Comparison of ENCODE assay signal across 22 mouse cellular contexts in the genomic region with DNA sequence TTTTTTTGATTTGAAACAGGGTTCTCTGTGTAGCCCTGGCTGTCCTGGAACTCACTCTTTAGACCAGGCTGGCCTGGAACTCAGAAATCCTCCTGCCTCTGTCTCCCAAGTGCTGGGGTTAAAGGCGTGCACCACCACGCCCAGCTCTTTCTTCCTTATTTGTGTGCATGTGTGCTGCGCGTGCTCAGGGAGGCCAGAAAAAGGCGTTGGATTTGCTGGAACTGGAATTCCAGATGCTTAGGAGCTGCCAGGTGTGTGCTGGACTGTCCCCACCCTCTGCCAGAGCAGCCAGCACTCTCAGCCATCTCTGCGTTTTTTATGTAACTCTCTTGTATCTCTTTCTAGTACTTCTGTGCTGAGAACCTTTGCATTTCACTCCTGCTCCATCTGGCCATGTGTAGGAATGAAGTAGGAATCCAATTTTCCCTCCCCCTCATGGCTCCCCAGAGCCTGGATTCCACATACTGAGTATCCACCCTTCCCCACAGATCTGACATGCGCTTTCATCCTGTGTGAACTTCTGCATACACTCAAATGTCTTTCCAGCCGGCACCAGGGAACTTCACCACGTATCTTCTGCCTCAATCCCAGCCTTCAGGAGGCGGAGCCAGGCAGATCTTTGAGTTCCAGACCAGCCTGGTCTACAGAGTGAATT. TPM values are rescaled to one million over a fixed set of nuclear protein-coding genes. Genes with fewer than 3 reads are reported as not detected.
DNase-seq lines count a peak whose midpoint lies in the region; ATAC-seq and TF ChIP-seq lines count a peak whose summit lies in the region.
"Had no signal": no experiment of that assay in that cellular context is flagged by ENCODE, and none has a peak within 500 bp of the region (broad histone marks: within the 10 kb centered on the region; RNA-seq: fewer than 3 reads in every experiment).

No protein-coding gene starts in this region.

- in situ Hi-C loops in ES-E14 (cut with MboI; ENCODE audit: low sequenced_read_pairs in 2 of 2, unreplicated experiment in 2 of 2) = no loop called here

- intact Hi-C loops in left cerebral cortex, postnatal 10 days (cut with DNase I) = no loop called here

- H3K36me3 ChIP-seq in ES-E14 (ENCODE audit: control insufficient read depth, insufficient read depth, low read length, poor library complexity, severe bottlenecking) = no peaks in the 10 kb centered on the region
- no peaks in the 10 kb centered on the region for H3K36me3 ChIP-seq in limb, embryonic 15.5 days
- no peaks in the 10 kb centered on the region for H3K36me3 ChIP-seq in stomach, postnatal 0 days (ENCODE audit: control insufficient read depth, insufficient read depth, low read length)
- H3K36me3 ChIP-seq in kidney, embryonic 16.5 days (ENCODE audit: insufficient read depth, low read length) = no peaks in the 10 kb centered on the region
- H3K36me3 ChIP-seq: forebrain, embryonic 15.5 days; hindbrain, embryonic 13.5 days; liver, embryonic 13.5 days; lung, embryonic 15.5 days had no signal

- peak; percentile 51 to 69 for DNase-seq in left cerebral cortex, adult 18-20 months (ENCODE audit: low spot score in 2 of 2)
- no peak for DNase-seq in left cerebral cortex, postnatal 10 days (ENCODE audit: extremely low spot score in 1 of 2, low spot score in 2 of 2)
- no peak for DNase-seq in ES-E14 (ENCODE audit: low read depth, low spot score)
- peak; percentile 33 to 49 for DNase-seq in frontal cortex, postnatal 14 days (ENCODE audit: low spot score in 2 of 2)
- no peak for DNase-seq in heart, adult 11 months
- DNase-seq in stomach, postnatal 0 days (ENCODE audit: low spot score) = no peak
- DNase-seq: adrenal gland, postnatal 14 days; cerebellum, adult 2 months; heart, postnatal 14 days; liver, embryonic 13.5 days; midbrain, embryonic 14.5 days; retina, postnatal 1 day had no signal

- ATAC-seq in limb, embryonic 15.5 days (ENCODE audit: insufficient number of reproducible peaks, low FRiP score, low TSS enrichment, low read depth) = no peak
- ATAC-seq in stomach, postnatal 0 days (ENCODE audit: low FRiP score, low TSS enrichment) = no peak
- no peak for ATAC-seq in kidney, embryonic 16.5 days (ENCODE audit: low FRiP score, low TSS enrichment)
- ATAC-seq: forebrain, embryonic 15.5 days had no signal

- H3K9ac ChIP-seq in ES-E14 (ENCODE audit: insufficient read depth, low read depth, low read length, poor library complexity, severe bottlenecking) = no peak overlapping the region
- no peak overlapping the region for H3K9ac ChIP-seq in limb, embryonic 15.5 days
- no peak overlapping the region for H3K9ac ChIP-seq in stomach, postnatal 0 days (ENCODE audit: low read length)
- H3K9ac ChIP-seq in kidney, embryonic 16.5 days (replicated peaks; ENCODE audit: low read length) = no peak overlapping the region
- H3K9ac ChIP-seq: forebrain, embryonic 15.5 days; hindbrain, embryonic 13.5 days; liver, embryonic 13.5 days; lung, embryonic 15.5 days had no signal

- no peak overlapping the region for H3K27ac ChIP-seq in ES-E14 (ENCODE audit: insufficient read depth, low read depth, low read length, poor library complexity, severe bottlenecking)
- H3K27ac ChIP-seq in limb, embryonic 15.5 days = peak overlapping the region; percentile 22; the same call in 1 of the 2 replicates
- no peak overlapping the region for H3K27ac ChIP-seq in stomach, postnatal 0 days (replicated peaks)
- no peak overlapping the region for H3K27ac ChIP-seq in kidney, embryonic 16.5 days (ENCODE audit: low read length)
- H3K27ac ChIP-seq: forebrain, embryonic 15.5 days; hindbrain, embryonic 13.5 days; kidney, postnatal 0 days; liver, embryonic 13.5 days; lung, embryonic 15.5 days; macrophage had no signal

- TF ChIP-seq EP300 in stomach, postnatal 0 days (optimal IDR thresholded peaks at IDR 0.05) = no peak

- WGBS in limb, embryonic 15.5 days = 57% methylated on average over 10 of the region's 10 CpGs
- WGBS in stomach, postnatal 0 days = 62% methylated on average over 10 of the region's 10 CpGs
- WGBS in kidney, embryonic 16.5 days = 71% methylated on average over 10 of the region's 10 CpGs

- peaks cover 14 to 41% of the 10 kb centered on the region in 2 experiments for H3K4me1 ChIP-seq in ES-E14 (ENCODE audit: control insufficient read depth in 2 of 2, insufficient read depth in 2 of 2, low read length in 2 of 2, poor library complexity in 1 of 2)
- H3K4me1 ChIP-seq in limb, embryonic 15.5 days = peaks cover 9% of the 10 kb centered on the region
- no peaks in the 10 kb centered on the region for H3K4me1 ChIP-seq in stomach, postnatal 0 days (replicated peaks; ENCODE audit: control insufficient read depth, insufficient read depth)
- peaks cover 20% of the 10 kb centered on the region for H3K4me1 ChIP-seq in kidney, embryonic 16.5 days (ENCODE audit: insufficient read depth, low read length)
- H3K4me1 ChIP-seq: liver, embryonic 13.5 days; lung, embryonic 15.5 days had no signal

- TF ChIP-seq CTCF in stomach, postnatal 0 days (IDR thresholded peaks at IDR 0.05; ENCODE audit: low read depth) = no peak

- H3K4me3 ChIP-seq in ES-E14 (ENCODE audit: insufficient read depth in 1 of 2, low read depth in 1 of 2, low read length in 2 of 2, poor library complexity in 1 of 2, severe bottlenecking in 1 of 2) = no peak overlapping the region
- H3K4me3 ChIP-seq in limb, embryonic 15.5 days = no peak overlapping the region
- H3K4me3 ChIP-seq in stomach, postnatal 0 days (ENCODE audit: low read depth, low read length) = no peak overlapping the region
- H3K4me3 ChIP-seq in kidney, embryonic 16.5 days (ENCODE audit: low read length) = no peak overlapping the region
- H3K4me3 ChIP-seq: erythroblast, embryonic 14.5 days; forebrain, embryonic 15.5 days; hindbrain, embryonic 13.5 days; liver, embryonic 13.5 days; lung, embryonic 15.5 days; myocyte had no signal

- peaks cover 26% of the 10 kb centered on the region for H3K27me3 ChIP-seq in limb, embryonic 15.5 days
- no peaks in the 10 kb centered on the region; the same call in 1 of the 2 replicates for H3K27me3 ChIP-seq in stomach, postnatal 0 days (ENCODE audit: control insufficient read depth, insufficient read depth, low read length)
- H3K27me3 ChIP-seq in kidney, embryonic 16.5 days (ENCODE audit: insufficient read depth, low read length) = peaks cover 8% of the 10 kb centered on the region

- no peak overlapping the region for H3K4me2 ChIP-seq in limb, embryonic 15.5 days
- no peak overlapping the region for H3K4me2 ChIP-seq in stomach, postnatal 0 days (replicated peaks; ENCODE audit: low read depth)
- no peak overlapping the region for H3K4me2 ChIP-seq in kidney, embryonic 16.5 days (replicated peaks; ENCODE audit: low read depth, low read length)
- H3K4me2 ChIP-seq: forebrain, embryonic 15.5 days; heart, embryonic 11.5 days; hindbrain, embryonic 13.5 days; liver, embryonic 13.5 days; lung, embryonic 15.5 days had no signal

- H3K9me3 ChIP-seq in ES-E14 (ENCODE audit: control insufficient read depth, insufficient read depth, low read depth, low read length) = no peaks in the 10 kb centered on the region
- no peaks in the 10 kb centered on the region for H3K9me3 ChIP-seq in limb, embryonic 15.5 days
- no peaks in the 10 kb centered on the region for H3K9me3 ChIP-seq in stomach, postnatal 0 days (ENCODE audit: control insufficient read depth, low read length)
- H3K9me3 ChIP-seq in kidney, embryonic 16.5 days (ENCODE audit: low read length) = no peaks in the 10 kb centered on the region
- H3K9me3 ChIP-seq: forebrain, embryonic 15.5 days; hindbrain, embryonic 13.5 days; liver, embryonic 13.5 days; lung, embryonic 15.5 days had no signal

TF ChIP-seq in ES-E14, 5 proteins besides CTCF, POLR2A, EP300 and RAD21:
- TF ChIP-seq MAFK (IDR thresholded peaks at IDR 0.05; ENCODE audit: insufficient read depth, low read depth, low read length) = no peak
- peak; percentile 4; the same call in 1 of the 2 replicates for TF ChIP-seq ZNF384 (IDR thresholded peaks at IDR 0.05; ENCODE audit: low read depth, low read length)

RNA-seq across cellular contexts. Expression of gene Rasl10a, which starts 5.6 kb away (rescaled TPM):
- 10 to 100 TPM; 78.2 to 86.3 TPM for total RNA-seq in left cerebral cortex, adult 18-20 months (2021)
- 10 to 100 TPM; 43.2 to 47.9 TPM for total RNA-seq in left cerebral cortex, postnatal 10 days (2021)
- total RNA-seq in ES-E14 (2012; rRNA removed) = 1.5 TPM in 2 replicates
- 7.1 and 8.6 TPM in 2 replicates for polyA plus RNA-seq in limb, embryonic 15.5 days (2015; fragmentation: Nextera tagmentation; extraction: Ambion mirVana)
- 1.6 and 1.9 TPM in 2 replicates for polyA plus RNA-seq in stomach, postnatal 0 days (2015; fragmentation: Nextera tagmentation; extraction: Ambion mirVana)
- 2.9 and 3.0 TPM in 2 replicates for polyA plus RNA-seq in kidney, embryonic 16.5 days (2015; fragmentation: Nextera tagmentation; extraction: Ambion mirVana)
- polyA plus RNA-seq: erythroblast, embryonic 14.5 days; macrophage had no signal

RNA-seq across cellular contexts. Expression of gene Gas2l1, which starts 12.8 kb away (rescaled TPM):
- total RNA-seq in left cerebral cortex, adult 18-20 months (2021) = 10 to 100 TPM; 83.7 to 92.5 TPM
- 10 to 100 TPM; 48.1 to 48.3 TPM for total RNA-seq in left cerebral cortex, postnatal 10 days (2021)
- total RNA-seq in ES-E14 (2012; rRNA removed) = 32.7 and 40.9 TPM in 2 replicates
- 32.3 and 34.4 TPM in 2 replicates for polyA plus RNA-seq in limb, embryonic 15.5 days (2015; fragmentation: Nextera tagmentation; extraction: Ambion mirVana)
- polyA plus RNA-seq in stomach, postnatal 0 days (2015; fragmentation: Nextera tagmentation; extraction: Ambion mirVana) = 21.4 and 24.8 TPM in 2 replicates
- polyA plus RNA-seq in kidney, embryonic 16.5 days (2015; fragmentation: Nextera tagmentation; extraction: Ambion mirVana) = 28.4 and 28.7 TPM in 2 replicates

RNA-seq across cellular contexts. Expression of gene Rhbdd3, which starts 46.4 kb away (rescaled TPM):
- 10 to 100 TPM; 22.9 to 23.3 TPM for total RNA-seq in left cerebral cortex, adult 18-20 months (2021)
- 10 to 100 TPM; 23.4 to 24.6 TPM for total RNA-seq in left cerebral cortex, postnatal 10 days (2021)
- total RNA-seq in ES-E14 (2012; rRNA removed) = 33.9 and 40.5 TPM in 2 replicates
- polyA plus RNA-seq in limb, embryonic 15.5 days (2015; fragmentation: Nextera tagmentation; extraction: Ambion mirVana) = 23.1 and 26.1 TPM in 2 replicates
- polyA plus RNA-seq in stomach, postnatal 0 days (2015; fragmentation: Nextera tagmentation; extraction: Ambion mirVana) = 19.1 and 19.6 TPM in 2 replicates
- polyA plus RNA-seq in kidney, embryonic 16.5 days (2015; fragmentation: Nextera tagmentation; extraction: Ambion mirVana) = 35.1 and 39.0 TPM in 2 replicates

RNA-seq across cellular contexts. Expression of gene Ewsr1, which starts 46.7 kb away (rescaled TPM):
- total RNA-seq in left cerebral cortex, adult 18-20 months (2021) = 100 to 1,000 TPM; 265 to 298 TPM
- 100 to 1,000 TPM; 303 to 308 TPM for total RNA-seq in left cerebral cortex, postnatal 10 days (2021)
- 396 and 421 TPM in 2 replicates for total RNA-seq in ES-E14 (2012; rRNA removed)
- polyA plus RNA-seq in limb, embryonic 15.5 days (2015; fragmentation: Nextera tagmentation; extraction: Ambion mirVana) = 655 and 680 TPM in 2 replicates
- polyA plus RNA-seq in stomach, postnatal 0 days (2015; fragmentation: Nextera tagmentation; extraction: Ambion mirVana) = 231 and 235 TPM in 2 replicates
- 859 and 884 TPM in 2 replicates for polyA plus RNA-seq in kidney, embryonic 16.5 days (2015; fragmentation: Nextera tagmentation; extraction: Ambion mirVana)

Comparison
In these comparisons a context has a peak if more than half of its experiments do, and no peak if none do; other contexts are left out.
1. DNase-seq: peak in left cerebral cortex, adult 18-20 months (2 of 2) and frontal cortex, postnatal 14 days (2 of 2); none in left cerebral cortex, postnatal 10 days (0 of 2), ES-E14 (single experiment), heart, adult 11 months (single experiment) and stomach, postnatal 0 days (single experiment).
2. RNA of gene Rasl10a, which starts 5.6 kb away (total RNA-seq): 78.2 to 86.3 TPM in left cerebral cortex, adult 18-20 months and 43.2 to 47.9 TPM in left cerebral cortex, postnatal 10 days; 1.5 TPM in ES-E14; every median in the first group is over 10 times any median in the second.